Mouse (Mus musculus): ENCODE results near the gene Kcnc3. TPM values are rescaled to one million over a fixed set of nuclear protein-coding genes. Genes with fewer than 3 reads are reported as not detected.

The Kcnc3 gene
- polyA plus RNA-seq, 1 experiment from 2014 or later: 3.8 TPM

DNA sequence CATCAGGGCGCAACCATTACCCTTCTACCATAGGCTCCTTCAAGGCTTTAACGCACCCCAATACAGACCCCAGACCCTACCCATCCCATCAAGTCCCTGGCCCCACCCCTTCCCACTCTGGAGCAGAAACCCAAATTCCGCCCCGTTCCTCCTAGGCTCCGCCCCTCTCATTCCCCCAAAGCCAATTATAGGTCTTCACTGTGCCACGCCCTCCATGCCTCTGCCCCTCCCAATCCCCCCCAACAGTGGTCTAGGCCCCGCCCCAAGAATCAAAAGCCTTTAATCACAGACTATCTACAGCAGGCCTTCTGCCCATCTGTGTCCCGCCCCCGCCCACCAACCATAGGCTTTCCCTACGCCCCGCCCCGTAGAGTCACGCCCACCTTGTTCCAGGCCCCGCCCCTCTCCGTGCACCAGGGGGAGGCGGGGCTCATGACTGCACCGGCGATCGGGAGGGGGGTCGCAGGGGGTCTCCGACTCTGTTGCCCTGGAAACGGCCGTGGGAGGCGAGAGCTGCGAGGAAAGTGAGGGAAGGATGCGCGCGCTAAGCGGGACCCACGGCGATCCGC, 37.2 kb upstream of the Kcnc3 start:
- DNase-seq (ENCODE audit: low spot score) (peak; percentile 93), ATAC-seq (peak; percentile 79)
- Histone ChIP-seq H3K9me3 (ENCODE audit: low read length) (no peaks in the 10 kb centered on the region), H3K36me3 (ENCODE audit: insufficient read depth, low read length) (peaks cover 17% of the 10 kb centered on the region), H3K4me3 (ENCODE audit: low read depth, low read length) (peak overlapping the region; percentile 98), H3K27ac (ENCODE audit: low read length) (peak overlapping the region; percentile 100), H3K4me1 (ENCODE audit: insufficient read depth, low read depth, low read length) (peaks cover 7% of the 10 kb centered on the region; the same call in 1 of the 2 replicates), H3K4me2 (replicated peaks; ENCODE audit: low read depth, low read length) (peak overlapping the region; percentile 70), H3K27me3 (replicated peaks; ENCODE audit: insufficient read depth, low read length) (no peaks in the 10 kb centered on the region), H3K9ac (replicated peaks; ENCODE audit: low read depth) (peak overlapping the region; percentile 92)
- 3% methylated on average over 31 of the region's 32 CpGs for WGBS
- TF ChIP-seq EP300 (IDR thresholded peaks at IDR 0.05): no peak
- no peak for TF ChIP-seq CTCF (IDR thresholded peaks at IDR 0.05)

GRCm38 (mm10) chr7:44553826-44554225, 36.6 kb upstream of the Kcnc3 start, which contains the start of gene Nr1h2:
Nr1h2 (minus strand) TSS chr7:44553951.
- DNase-seq (ENCODE audit: low spot score) (peak; percentile 99), ATAC-seq (peak; percentile 93)
- H3K9me3 ChIP-seq (ENCODE audit: low read length): no peaks in the 10 kb centered on the region
- H3K4me2 ChIP-seq (replicated peaks; ENCODE audit: low read depth, low read length): peak within 1 kb of the TSS; percentile 70
- TF ChIP-seq CTCF (IDR thresholded peaks at IDR 0.05) (no peak), EP300 (IDR thresholded peaks at IDR 0.05) (peak; percentile 83)
- peaks cover 7% of the 10 kb centered on the region; the same call in 1 of the 2 replicates for H3K4me1 ChIP-seq (ENCODE audit: insufficient read depth, low read depth, low read length)
- H3K4me3 ChIP-seq (ENCODE audit: low read depth, low read length): peak within 1 kb of the TSS; percentile 98
- peak within 1 kb of the TSS; percentile 100 for H3K27ac ChIP-seq (ENCODE audit: low read length)
- peak within 1 kb of the TSS; percentile 92 for H3K9ac ChIP-seq (replicated peaks; ENCODE audit: low read depth)
- H3K27me3 ChIP-seq (replicated peaks; ENCODE audit: insufficient read depth, low read length): no peaks in the 10 kb centered on the region
- WGBS: 0% methylated on average over 22 of the region's 22 CpGs
- peaks cover 17% of the 10 kb centered on the region for H3K36me3 ChIP-seq (ENCODE audit: insufficient read depth, low read length)

DNA sequence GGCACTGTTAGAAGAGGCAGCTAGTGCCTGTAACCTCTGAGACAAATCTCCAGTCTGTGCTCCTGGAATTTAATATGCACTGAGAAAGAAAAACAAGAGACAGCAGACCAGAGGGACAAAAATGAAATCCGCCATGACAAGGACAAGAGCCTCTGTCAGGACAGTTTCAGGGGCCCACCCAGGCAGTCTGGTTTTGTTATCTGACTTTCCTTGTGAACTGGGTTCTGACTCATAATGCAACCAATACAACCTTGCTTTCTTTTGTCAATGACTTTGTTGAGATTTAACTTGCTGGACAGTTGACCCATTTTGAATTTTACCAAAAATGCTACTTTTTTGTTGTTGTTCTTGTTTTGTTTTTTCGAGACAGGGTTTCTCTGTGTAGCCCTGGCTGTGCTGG, 32.8 kb upstream of the Kcnc3 start:
- Histone ChIP-seq H3K9me3 (ENCODE audit: low read length) (no peaks in the 10 kb centered on the region), H3K36me3 (ENCODE audit: insufficient read depth, low read length) (no peaks in the 10 kb centered on the region), H3K4me2 (replicated peaks; ENCODE audit: low read depth, low read length) (no peak overlapping the region), H3K4me1 (ENCODE audit: insufficient read depth, low read depth, low read length) (peaks cover 6% of the 10 kb centered on the region; the same call in 1 of the 2 replicates), H3K9ac (replicated peaks; ENCODE audit: low read depth) (no peak overlapping the region), H3K4me3 (ENCODE audit: low read depth, low read length) (no peak overlapping the region), H3K27me3 (replicated peaks; ENCODE audit: insufficient read depth, low read length) (no peaks in the 10 kb centered on the region), H3K27ac (ENCODE audit: low read length) (no peak overlapping the region)
- TF ChIP-seq CTCF (IDR thresholded peaks at IDR 0.05) (no peak), EP300 (IDR thresholded peaks at IDR 0.05) (no peak)
- no peak for ATAC-seq
- DNase-seq (ENCODE audit: low spot score): no peak
- WGBS: 59% methylated on average over 2 of the region's 2 CpGs

GRCm38 (mm10) chr7:44560435-44561400, 29.7 kb upstream of the Kcnc3 start:
- Histone ChIP-seq H3K27ac (ENCODE audit: low read length) (no peak overlapping the region), H3K36me3 (ENCODE audit: insufficient read depth, low read length) (no peaks in the 10 kb centered on the region), H3K4me3 (ENCODE audit: low read depth, low read length) (no peak overlapping the region), H3K4me2 (replicated peaks; ENCODE audit: low read depth, low read length) (no peak overlapping the region), H3K27me3 (replicated peaks; ENCODE audit: insufficient read depth, low read length) (no peaks in the 10 kb centered on the region), H3K4me1 (ENCODE audit: insufficient read depth, low read depth, low read length) (no peaks in the 10 kb centered on the region), H3K9me3 (ENCODE audit: low read length) (no peaks in the 10 kb centered on the region), H3K9ac (replicated peaks; ENCODE audit: low read depth) (no peak overlapping the region)
- WGBS: 53% methylated on average over 18 of the region's 18 CpGs
- ATAC-seq (peak; percentile 36; the same call in 1 of the 2 replicates), DNase-seq (ENCODE audit: low spot score) (peak; percentile 88)
- TF ChIP-seq CTCF (IDR thresholded peaks at IDR 0.05) (peak; percentile 89), EP300 (IDR thresholded peaks at IDR 0.05) (0 out of 2 replicates have a peak, but pooled peaks have one; percentile 13)

GRCm38 (mm10) chr7:44563284-44563683, 27.2 kb upstream of the Kcnc3 start:
- Histone ChIP-seq H3K4me2 (replicated peaks; ENCODE audit: low read depth, low read length) (no peak overlapping the region), H3K9me3 (ENCODE audit: low read length) (no peaks in the 10 kb centered on the region), H3K36me3 (ENCODE audit: insufficient read depth, low read length) (no peaks in the 10 kb centered on the region), H3K4me1 (ENCODE audit: insufficient read depth, low read depth, low read length) (no peaks in the 10 kb centered on the region), H3K27ac (ENCODE audit: low read length) (peak overlapping the region; percentile 64), H3K9ac (replicated peaks; ENCODE audit: low read depth) (no peak overlapping the region), H3K4me3 (ENCODE audit: low read depth, low read length) (no peak overlapping the region), H3K27me3 (replicated peaks; ENCODE audit: insufficient read depth, low read length) (no peaks in the 10 kb centered on the region)
- 37% methylated on average over 8 of the region's 8 CpGs for WGBS
- DNase-seq (ENCODE audit: low spot score) (peak; percentile 88), ATAC-seq (peak; percentile 96)
- TF ChIP-seq EP300 (IDR thresholded peaks at IDR 0.05) (no peak), CTCF (IDR thresholded peaks at IDR 0.05) (no peak)

DNA sequence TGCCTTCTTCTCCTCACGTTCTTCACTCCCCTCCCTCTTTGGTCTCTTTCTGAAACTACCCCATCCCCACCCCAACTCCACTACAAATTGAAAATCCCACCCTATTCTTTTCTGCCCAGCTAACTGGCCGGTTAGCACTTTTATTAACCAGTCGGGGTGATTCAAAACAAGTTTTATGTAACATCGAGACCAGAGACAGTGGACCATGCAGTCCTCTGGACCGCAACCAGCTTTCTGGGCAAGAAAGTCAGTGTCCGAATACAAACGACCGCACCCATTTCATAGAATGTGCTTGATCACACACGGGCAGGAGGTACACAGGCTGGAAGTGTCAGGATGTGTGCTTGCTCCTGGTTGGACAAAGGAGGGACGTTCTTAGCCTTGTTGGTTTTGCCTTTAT, 26.0 kb upstream of the Kcnc3 start:
- H3K9me3 ChIP-seq (ENCODE audit: low read length): no peaks in the 10 kb centered on the region
- H3K4me2 ChIP-seq (replicated peaks; ENCODE audit: low read depth, low read length): no peak overlapping the region
- no peaks in the 10 kb centered on the region for H3K4me1 ChIP-seq (ENCODE audit: insufficient read depth, low read depth, low read length)
- WGBS: 81% methylated on average over 10 of the region's 10 CpGs
- TF ChIP-seq EP300 (IDR thresholded peaks at IDR 0.05): no peak
- TF ChIP-seq CTCF (IDR thresholded peaks at IDR 0.05): no peak
- no peak overlapping the region for H3K9ac ChIP-seq (replicated peaks; ENCODE audit: low read depth)
- no peaks in the 10 kb centered on the region for H3K27me3 ChIP-seq (replicated peaks; ENCODE audit: insufficient read depth, low read length)
- no peak for ATAC-seq
- H3K27ac ChIP-seq (ENCODE audit: low read length): no peak overlapping the region
- no peak for DNase-seq (ENCODE audit: low spot score)
- H3K4me3 ChIP-seq (ENCODE audit: low read depth, low read length): no peak overlapping the region
- H3K36me3 ChIP-seq (ENCODE audit: insufficient read depth, low read length): no peaks in the 10 kb centered on the region

Data from lung, postnatal 0 days (tissue).